Mouse (Mus musculus) frontal cortex, adult 2 months (tissue): ENCODE results near the gene Fam120b. TPM values are rescaled to one million over a fixed set of nuclear protein-coding genes. Genes with fewer than 3 reads are reported as not detected.
"Not testable (repeated sequence)": the region's sequence is repeated elsewhere in the genome, so short reads cannot be mapped to it uniquely, and the experiment has no call there.

ENCODE experiments used
- DNase-seq, 2 experiments: peaks; one replicate each; pipeline ENCODE4 v3.0.0; 2022; ENCODE audit warnings: low spot score in 1 of 2; ENCODE audit errors: extremely low spot score in 1 of 2
- polyA plus RNA-seq: library from polyadenylated mRNA; depleted of rRNA; stranded (reverse); fragments of >200 nt; gene quantifications from 2 replicates; pipeline ENCODE4 v1.2.3, GENCODE M21; 2012

The Fam120b gene
- polyA plus RNA-seq, 1 experiment, result 31.4 TPM

GRCm38 (mm10) chr17:15429451-15429850 is 33.4 kb downstream of the Fam120b start:
- no peak for DNase-seq

DNA sequence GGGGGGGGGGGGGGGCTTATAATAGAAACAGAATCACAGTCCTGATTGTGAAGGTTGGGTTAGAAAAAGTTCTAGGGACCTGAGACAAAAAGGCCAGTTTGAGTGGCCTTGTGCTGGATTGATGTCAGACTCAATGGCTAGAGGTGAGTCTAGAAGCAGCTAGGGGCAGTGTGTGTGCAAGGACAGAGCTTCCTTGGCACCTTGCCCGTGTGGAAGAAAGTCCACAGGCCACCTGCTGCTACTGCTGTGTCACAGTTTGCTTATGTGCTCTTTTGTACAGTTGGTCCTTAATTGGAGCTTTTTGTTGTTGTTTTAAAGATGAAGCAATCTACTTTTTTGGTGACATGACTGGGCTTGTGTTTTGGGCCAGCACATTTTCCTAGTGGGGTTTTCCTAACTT is 33.9 kb downstream of the Fam120b start:
- no peak for DNase-seq

- DNase-seq, result no peak
These were observed 35.1 kb downstream of the Fam120b start for GRCm38 (mm10) chr17:15431021-15431514.

GRCm38 (mm10) chr17:15431551-15431950 is 35.5 kb downstream of the Fam120b start:
- DNase-seq, result no peak

GRCm38 (mm10) chr17:15432036-15432435 is 36.0 kb downstream of the Fam120b start:
- DNase-seq, result no peak

GRCm38 (mm10) chr17:15434748-15435147 is 38.7 kb downstream of the Fam120b start:
- no peak for DNase-seq

- no peak for DNase-seq
These were observed 44.1 kb downstream of the Fam120b start for GRCm38 (mm10) chr17:15440067-15440462.

DNA sequence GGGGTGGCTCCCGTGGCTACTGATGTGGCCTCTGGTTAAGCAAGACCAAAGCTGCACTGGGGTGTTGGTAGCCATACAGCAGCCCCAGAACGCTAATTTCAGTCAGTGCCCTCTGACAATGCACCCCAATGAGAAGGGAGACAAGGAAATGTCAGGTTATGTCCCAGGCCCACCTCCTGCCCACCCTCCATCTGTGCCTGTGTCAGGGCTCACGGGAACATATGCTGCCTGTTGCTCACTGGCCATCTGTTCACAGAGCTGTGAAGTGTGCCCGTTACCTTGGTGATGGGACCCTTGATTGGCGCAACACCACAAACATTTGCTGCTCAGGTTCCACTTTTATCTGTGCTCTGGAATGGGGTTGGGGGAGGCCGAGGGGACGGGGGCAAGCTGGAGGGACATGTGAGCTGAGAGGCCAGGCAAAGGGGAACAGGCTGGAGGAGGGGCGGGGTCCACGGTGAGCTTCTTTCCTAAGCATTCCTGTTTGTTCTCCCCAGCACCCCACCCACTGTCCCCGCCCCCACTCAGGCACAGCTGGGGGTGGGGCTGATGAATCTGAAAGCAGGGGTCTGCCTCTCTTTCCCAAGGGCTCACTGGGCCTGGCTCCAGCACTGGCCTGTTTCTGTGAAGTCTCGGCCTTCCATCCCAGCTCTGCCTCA is 44.6 kb downstream of the Fam120b start:
- DNase-seq, result peak in 1 of 2 experiments; percentile 24

- no peak for DNase-seq
These were observed 49.4 kb downstream of the Fam120b start for GRCm38 (mm10) chr17:15445421-15445820.

DNA sequence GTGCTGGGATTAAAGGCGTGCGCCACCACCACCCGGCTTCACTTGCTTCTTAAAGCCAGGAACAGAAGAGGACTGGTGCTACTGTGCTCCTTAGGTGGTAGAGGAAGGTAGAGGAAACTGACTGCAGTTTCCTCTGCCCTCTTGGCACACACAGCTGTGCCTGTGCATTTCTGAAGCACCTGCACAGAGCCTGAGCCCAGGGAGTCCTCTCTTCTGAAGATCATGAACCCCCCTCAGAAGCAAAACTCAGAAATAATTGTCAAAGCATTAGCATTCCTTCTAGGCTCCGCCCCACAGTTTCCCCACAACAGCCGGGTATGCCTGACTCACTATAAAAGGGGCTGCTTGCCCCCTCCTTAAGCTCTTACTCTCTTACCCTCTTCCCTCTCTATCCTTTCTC is 51.8 kb downstream of the Fam120b start:
- DNase-seq, result no peak

DNA sequence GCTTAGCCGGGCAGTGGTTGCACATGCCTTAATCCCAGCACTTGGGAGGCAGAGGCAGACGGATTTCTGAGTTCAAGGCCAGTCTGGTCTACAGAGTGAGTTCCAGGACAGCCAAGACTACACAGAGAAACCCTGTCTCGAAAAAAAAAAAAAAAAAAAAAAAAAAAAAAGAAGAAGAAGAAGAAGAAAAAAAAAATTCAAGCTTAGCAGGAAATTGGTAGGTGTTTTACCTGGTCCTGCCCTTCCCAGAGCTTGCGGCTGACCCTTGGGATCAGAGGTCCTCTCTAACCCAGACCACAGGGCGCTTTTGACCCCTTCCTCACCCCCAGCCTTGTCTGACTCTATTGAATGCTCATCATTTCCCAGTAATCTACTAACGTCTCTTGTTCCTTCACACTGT is 53.1 kb downstream of the Fam120b start:
- DNase-seq, result not testable (repeated sequence)

- DNase-seq, result no peak
These were observed 53.6 kb downstream of the Fam120b start for GRCm38 (mm10) chr17:15449606-15450005.

GRCm38 (mm10) chr17:15455203-15455602 is 59.2 kb downstream of the Fam120b start:
- no peak for DNase-seq

GRCm38 (mm10) chr17:15456595-15456994 is 60.6 kb downstream of the Fam120b start:
- no peak for DNase-seq

DNA sequence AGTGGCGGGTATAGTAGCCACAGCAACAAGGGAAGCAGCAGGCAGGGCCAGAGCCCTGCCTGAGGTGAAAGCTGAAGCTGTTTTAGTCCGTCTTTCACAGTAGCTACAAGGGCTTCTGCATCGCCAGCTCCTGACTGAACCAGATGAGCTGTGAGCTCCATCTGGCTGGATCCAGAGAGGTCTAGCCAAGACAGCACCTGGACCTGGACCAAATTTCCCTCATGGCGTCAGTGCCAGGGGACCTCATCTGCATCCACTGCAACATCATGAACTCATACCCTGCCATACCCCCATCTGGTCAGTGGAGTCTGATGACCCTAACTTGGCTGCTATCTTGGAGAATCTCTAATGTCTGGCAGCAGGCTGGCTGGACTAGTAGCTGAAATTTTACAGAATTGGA is 63.8 kb downstream of the Fam120b start:
- DNase-seq, result no peak

- DNase-seq, result peak in 1 of 2 experiments; percentile 8
These were observed 66.0 kb downstream of the Fam120b start for GRCm38 (mm10) chr17:15461921-15462495.

- DNase-seq, result peak in 1 of 2 experiments; percentile 82
These were observed 71.7 kb downstream of the Fam120b start for GRCm38 (mm10) chr17:15467669-15468068.

DNA sequence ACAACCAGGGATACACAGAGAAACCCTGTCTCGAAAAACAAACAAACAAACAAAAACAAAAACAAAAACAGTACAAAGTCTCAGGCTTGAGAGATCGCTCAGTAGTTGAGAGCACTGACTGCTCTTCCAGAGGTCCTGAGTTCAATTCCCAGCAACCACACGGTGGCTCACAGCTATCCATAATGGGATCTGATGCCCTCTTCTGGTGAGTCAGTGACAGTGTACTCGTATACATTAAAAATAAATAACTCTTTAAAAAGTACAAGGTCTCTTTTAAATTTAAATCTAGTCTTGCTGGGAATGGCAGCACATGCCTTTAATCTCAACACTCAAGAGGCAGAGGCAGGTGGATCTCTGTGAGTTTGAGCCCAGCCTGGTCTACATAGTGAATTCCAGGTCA is 76.7 kb downstream of the Fam120b start:
- no peak for DNase-seq
